Mouse (Mus musculus) 416B (cell line): Measurements from ENCODE around the gene Hmg20a.

Experiments used
- DNase-seq: peaks from one replicate; pipeline ENCODE4 v3.0.0; 2011; ENCODE audit warnings: low read depth

The Hmg20a gene

GRCm38 (mm10) chr9:56439699-56440098, 21.3 kb downstream of the Hmg20a start:
- DNase-seq, result no peak

- no peak for DNase-seq
Measured at GRCm38 (mm10) chr9:56451570-56451969, 33.2 kb downstream of the Hmg20a start.

GRCm38 (mm10) chr9:56453038-56453815, 34.8 kb downstream of the Hmg20a start:
- DNase-seq, result no peak

DNA sequence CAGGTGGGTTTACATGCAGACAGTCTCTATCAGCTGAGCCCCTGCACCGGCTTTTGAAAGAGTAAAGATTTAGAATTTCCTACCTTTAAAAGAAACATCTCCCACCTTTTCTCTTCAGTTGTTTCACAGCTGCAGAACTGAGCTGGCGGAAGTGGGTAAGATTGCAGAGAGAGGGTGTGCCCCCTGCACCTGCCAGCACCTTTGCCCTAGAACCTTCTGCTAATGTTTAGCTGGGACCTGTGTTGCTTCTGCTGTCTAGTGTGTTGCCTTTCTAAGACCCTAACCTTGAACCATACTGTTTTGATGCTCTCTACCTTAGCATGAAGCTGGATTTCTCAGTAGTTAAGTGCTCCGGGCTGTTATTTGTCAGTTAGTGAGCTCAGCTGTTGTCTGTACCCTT, 38.0 kb downstream of the Hmg20a start:
- no peak for DNase-seq

- peak; percentile 8 for DNase-seq
Measured at GRCm38 (mm10) chr9:56460987-56461386, 42.6 kb downstream of the Hmg20a start.

GRCm38 (mm10) chr9:56462606-56463005, 44.2 kb downstream of the Hmg20a start:
- DNase-seq, result no peak

- no peak for DNase-seq
Measured at GRCm38 (mm10) chr9:56463046-56463445, 44.6 kb downstream of the Hmg20a start.

DNA sequence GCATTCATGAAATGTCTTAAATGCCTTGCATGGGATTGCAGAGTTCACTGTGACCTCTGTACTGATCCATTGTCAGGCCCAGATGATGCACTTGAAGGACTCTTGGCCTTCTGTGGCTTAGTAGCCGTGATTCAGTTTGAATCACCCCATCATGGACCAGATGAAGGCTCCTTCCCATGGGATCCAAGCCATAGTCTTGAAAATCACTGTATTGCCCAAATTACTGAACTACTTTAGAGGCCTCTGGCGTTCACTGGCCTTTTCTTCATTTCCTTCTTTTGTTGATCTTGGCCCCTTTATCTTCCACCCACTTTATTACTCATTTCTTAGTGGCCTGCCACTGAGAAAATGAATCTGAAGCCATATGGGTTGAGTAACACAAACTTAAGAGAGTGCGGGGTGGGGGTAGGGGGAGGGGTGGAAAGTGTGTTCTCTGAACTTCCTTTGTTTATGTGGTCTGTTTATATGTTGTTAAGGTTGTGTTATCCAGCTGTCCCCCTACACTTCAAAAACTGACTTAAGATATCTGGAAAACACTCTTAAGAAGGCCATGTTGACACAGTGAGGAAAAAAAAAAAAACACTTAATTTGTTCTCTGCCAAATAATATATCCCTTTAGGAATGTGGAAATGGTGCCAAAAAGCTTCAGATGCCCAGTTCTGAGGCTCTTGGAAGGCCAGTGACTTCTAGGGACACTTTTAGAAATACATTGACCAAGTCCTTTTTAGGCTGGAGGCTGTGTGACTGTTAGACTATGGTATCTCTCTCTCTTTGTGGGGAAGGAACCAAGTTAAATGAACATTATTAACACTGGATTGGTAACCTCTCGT, 45.5 kb downstream of the Hmg20a start:
- DNase-seq, result peak; percentile 78

DNA sequence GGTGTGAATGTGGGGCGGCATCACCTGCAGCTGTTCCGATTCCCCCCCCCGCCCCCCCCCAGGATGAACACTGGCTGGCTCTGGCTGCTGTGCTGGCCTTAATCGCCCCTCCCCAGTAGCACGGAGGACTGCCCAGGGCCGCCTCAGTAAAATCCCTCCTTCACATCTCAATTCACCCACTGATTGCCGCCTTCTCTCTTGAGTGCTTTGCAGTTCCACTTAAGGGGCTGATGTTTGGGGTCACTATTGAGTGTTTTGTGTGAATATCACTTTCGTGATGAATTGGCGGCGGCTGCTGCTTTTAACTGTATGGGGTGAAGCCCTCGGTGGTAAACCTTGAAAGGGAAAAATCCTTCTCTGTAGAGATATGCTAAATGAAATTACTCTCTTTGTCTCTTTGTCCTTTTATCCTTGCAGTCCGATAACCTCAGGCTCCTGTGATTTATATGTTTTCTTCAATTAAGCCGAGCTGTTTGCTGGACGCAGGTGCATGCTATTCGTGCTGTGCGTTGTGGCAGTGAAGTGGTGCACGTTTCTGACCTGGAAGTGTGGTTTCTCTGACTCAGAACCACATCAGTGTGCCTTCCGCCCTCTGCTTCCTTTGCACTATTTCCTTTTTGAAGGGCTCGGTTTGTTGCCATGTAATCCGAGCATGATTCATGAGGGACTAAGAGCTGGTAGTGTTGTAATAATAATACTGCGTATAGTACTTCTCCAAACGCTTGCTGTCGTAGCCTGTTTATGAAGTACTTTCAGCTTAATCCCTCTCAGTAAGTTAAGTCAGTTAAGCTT, 46.6 kb downstream of the Hmg20a start:
- peak; percentile 97 for DNase-seq

DNA sequence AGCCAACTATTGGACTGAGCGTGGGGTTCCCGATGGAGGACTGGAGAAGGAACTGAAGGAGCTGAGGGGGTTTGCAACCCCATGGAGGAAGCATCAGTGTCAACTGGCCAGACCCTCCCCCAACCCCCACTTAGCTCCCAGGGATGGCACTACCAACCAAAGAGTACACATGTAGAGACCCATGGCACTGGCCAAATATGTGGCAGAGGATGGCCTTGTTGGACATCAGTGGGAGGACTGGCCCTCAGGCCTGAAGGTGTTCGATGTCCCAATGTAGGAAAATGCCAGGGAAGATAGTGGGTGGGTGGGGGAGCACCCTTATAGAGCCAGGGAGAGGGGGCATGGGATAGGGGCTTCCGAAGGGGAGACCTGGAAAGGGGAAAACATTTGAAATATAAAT, 47.8 kb downstream of the Hmg20a start:
- no peak for DNase-seq

- no peak for DNase-seq
Measured at GRCm38 (mm10) chr9:56469656-56470055, 51.2 kb downstream of the Hmg20a start.

- DNase-seq, result no peak
Measured at GRCm38 (mm10) chr9:56470291-56470690, 51.9 kb downstream of the Hmg20a start.

DNA sequence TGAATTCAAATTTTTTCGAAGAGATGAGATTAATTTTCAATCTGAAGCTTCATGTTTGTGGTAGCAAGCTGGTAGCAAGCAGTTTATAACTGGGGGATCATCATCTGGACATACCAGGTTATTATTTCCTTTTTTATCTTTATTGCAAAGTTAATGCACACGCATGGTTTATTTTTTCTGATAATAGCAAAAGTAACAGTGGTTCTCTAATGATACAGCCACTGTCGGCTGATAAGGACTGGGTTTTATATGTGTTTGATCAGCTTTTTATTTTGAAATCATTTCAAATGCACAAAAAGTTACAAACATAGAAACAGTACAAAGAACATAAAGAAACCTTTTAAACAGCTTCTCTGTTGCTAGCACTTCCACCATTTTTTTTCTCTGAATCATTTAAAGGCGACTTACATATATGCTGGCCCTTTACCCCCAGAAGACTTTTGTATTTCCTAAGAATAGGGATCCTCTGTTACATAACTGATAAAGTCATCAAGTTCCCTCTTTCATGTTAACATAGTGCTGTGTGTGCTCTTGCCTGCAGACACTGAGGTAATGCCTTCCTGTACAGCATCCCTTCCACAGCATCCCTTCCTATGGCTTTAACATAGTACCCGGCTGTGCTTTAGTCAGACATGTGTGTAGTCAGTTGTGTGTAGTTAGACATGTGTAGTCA, 60.7 kb downstream of the Hmg20a start:
- peak; percentile 43 for DNase-seq

DNA sequence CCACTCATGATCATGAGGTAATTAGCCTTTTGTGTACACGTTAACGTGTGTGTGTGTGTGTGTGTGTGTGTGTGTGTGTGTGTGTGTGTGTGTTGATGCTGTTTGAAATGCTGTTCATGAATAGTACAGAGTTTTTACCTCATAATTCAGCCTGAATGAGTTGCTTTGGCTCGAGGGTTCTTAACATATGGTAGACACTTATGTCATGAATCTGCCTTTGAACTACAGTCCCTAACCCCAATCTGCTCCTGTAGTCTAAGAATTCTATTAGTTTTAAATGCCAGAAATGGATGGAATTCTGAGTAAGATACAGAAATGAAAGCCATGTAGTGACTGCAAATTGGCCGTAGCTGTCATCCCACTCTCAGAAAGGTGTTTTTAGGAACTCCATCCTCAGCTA, 64.2 kb downstream of the Hmg20a start:
- DNase-seq, result no peak

- no peak for DNase-seq
Measured at GRCm38 (mm10) chr9:56485423-56485822, 67.0 kb downstream of the Hmg20a start.

DNA sequence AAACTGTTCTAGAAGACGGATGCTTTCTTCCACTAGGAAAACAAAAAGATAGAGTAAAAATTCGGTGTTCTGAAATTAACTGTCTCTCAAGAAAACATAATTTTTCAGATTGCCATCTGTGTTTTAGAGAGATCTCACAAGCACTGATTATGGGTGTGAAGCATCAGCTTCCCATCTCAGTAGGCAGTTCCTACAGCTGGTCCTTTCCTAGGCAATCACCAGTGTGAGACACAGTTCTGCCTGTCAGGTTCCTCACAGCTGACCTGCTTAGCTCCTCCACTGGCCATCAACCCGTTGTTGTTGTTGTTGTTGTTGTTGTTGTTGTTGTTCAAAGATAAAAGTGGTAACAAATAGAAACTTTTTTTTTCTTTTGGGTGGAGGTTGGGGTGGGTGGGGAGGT, 67.7 kb downstream of the Hmg20a start:
- no peak for DNase-seq

- DNase-seq, result no peak
Measured at GRCm38 (mm10) chr9:56487651-56488050, 69.2 kb downstream of the Hmg20a start.

DNA sequence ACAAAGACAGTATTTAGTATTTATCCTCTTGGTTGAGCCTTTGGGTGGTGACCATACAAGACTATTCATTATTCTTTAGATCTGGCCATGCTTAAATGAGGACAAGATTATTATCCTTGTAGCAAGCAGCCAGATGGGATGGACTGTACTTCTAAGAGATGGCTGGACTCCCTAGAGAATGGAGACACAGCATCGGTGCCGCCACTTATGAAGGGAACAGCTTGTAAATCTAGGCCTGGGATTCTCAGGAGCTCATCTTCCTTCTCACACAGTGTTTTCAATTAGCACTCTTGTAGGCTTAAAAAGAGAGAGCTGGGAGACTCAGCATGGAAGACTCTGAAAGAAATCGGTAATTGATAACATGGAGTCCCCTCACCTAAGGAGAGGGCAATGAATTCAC, 74.0 kb downstream of the Hmg20a start:
- no peak for DNase-seq

DNA sequence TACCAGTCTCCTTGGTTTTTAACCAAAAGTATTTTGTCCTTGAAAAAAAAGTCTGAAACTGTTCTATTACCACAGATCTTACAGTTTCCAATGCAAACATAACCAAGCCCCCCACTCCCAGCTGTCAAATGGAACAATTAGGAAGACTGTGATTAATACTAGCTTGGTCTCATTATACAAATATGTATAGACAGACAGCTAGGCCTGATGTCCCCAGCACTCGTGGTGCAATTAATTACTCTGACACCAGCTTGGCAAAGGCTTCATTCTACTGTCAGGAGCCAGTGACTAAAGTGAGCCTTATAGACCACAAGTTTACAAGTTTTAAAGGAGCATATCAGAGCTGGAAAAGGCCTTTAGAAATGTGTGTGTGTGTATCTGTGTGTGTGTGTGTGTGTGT, 74.5 kb downstream of the Hmg20a start:
- DNase-seq, result no peak

DNA sequence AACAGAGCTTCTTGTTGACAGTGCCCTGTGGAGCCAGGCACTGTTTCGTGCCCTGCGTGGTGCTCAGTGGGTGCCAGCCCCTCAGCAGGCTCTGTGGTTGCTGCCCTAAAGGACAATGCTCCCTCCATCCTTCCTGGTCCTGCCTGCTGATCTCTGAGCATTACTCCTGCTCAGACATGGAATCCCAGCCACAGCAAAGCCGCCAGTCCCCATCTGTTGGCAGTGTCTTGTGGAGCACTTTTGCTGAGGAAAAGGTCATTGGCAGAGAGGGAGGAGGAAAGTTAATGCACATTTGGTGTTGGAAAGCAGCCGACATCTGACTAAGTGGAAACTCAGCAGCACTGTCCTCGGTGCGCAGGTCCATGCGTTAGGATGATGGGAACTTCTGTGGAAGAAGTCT, 76.7 kb downstream of the Hmg20a start:
- DNase-seq, result no peak

GRCm38 (mm10) chr9:56495795-56496232, 77.4 kb downstream of the Hmg20a start:
- DNase-seq, result peak; percentile 45

GRCm38 (mm10) chr9:56496567-56496966, 78.2 kb downstream of the Hmg20a start:
- DNase-seq, result no peak
